Comparison of ENCODE assay signal across 24 mouse cellular contexts in the genomic region with DNA sequence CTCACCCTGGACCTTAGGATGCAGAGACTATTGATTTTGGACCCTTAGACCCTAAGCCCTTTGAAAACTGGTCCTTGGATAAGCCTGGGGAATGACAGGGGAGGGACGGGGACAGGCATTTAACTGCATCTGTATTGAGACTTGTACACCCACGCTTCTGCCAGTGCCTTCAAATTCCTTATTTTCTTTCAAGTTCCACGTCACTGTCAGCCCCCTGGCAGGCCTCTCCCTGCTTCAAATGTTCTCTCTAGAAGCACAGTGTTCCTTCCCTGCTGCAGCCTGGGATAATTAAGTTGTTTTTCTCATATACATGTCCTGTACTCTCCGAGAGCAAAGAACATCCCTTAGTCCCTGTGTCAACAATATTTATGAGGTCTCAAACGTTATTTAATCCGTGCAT.
"Had no signal": no experiment of that assay in that cellular context is flagged by ENCODE, and none has a peak within 500 bp of the region (broad histone marks: within the 10 kb centered on the region; RNA-seq: fewer than 3 reads in every experiment).

No protein-coding gene starts in this region.

- H3K9ac ChIP-seq: limb, embryonic 13.5 days; liver, embryonic 12.5 days; liver, embryonic 15.5 days; lung, embryonic 15.5 days; midbrain, embryonic 12.5 days; neural tube, embryonic 13.5 days; stomach, embryonic 15.5 days had no signal

- H3K9me3 ChIP-seq: limb, embryonic 10.5 days; limb, embryonic 13.5 days; liver, embryonic 12.5 days; liver, embryonic 15.5 days; lung, embryonic 15.5 days; megakaryocyte, embryonic 14.5 days; midbrain, embryonic 12.5 days; neural tube, embryonic 13.5 days; stomach, embryonic 15.5 days had no signal

- H3K4me3 ChIP-seq: limb, embryonic 10.5 days; limb, embryonic 13.5 days; liver, embryonic 12.5 days; liver, embryonic 15.5 days; lung, embryonic 15.5 days; megakaryocyte, embryonic 14.5 days; midbrain, embryonic 12.5 days; myocyte; neural tube, embryonic 13.5 days; stomach, embryonic 15.5 days had no signal

- H3K4me1 ChIP-seq: limb, embryonic 10.5 days; lung, embryonic 15.5 days; stomach, embryonic 15.5 days had no signal

- H3K27ac ChIP-seq: limb, embryonic 10.5 days; limb, embryonic 13.5 days; liver, embryonic 12.5 days; liver, embryonic 15.5 days; lung, embryonic 15.5 days; midbrain, embryonic 12.5 days; neural tube, embryonic 13.5 days; stomach, embryonic 15.5 days had no signal

- ATAC-seq: inflammation-experienced regulatory T-cells, adult 6 months; intestine, embryonic 16.5 days; liver, embryonic 12.5 days had no signal

- DNase-seq: kidney, adult 18-20 months; kidney, adult 9 months; kidney, postnatal 25 days; layer of hippocampus, postnatal 36 days; liver; lung, adult 18-20 months; lung, postnatal 10 days; lung, postnatal 36 days; retina, postnatal 1 day; right cerebral cortex, postnatal 25 days; spleen, adult 18-20 months; thymus, postnatal 25 days had no signal

- H3K27me3 ChIP-seq: limb, embryonic 13.5 days; liver, embryonic 12.5 days; liver, embryonic 15.5 days; lung, embryonic 15.5 days; megakaryocyte, embryonic 14.5 days; midbrain, embryonic 12.5 days; neural tube, embryonic 13.5 days; stomach, embryonic 15.5 days had no signal

- H3K4me2 ChIP-seq: limb, embryonic 13.5 days; liver, embryonic 12.5 days; liver, embryonic 15.5 days; lung, embryonic 15.5 days; midbrain, embryonic 12.5 days; neural tube, embryonic 13.5 days; stomach, embryonic 15.5 days had no signal
